Mouse (Mus musculus): ENCODE results near the gene Mak. TPM values are rescaled to one million over a fixed set of nuclear protein-coding genes. Genes with fewer than 3 reads are reported as not detected.
"Not testable (repeated sequence)": the region's sequence is repeated elsewhere in the genome, so short reads cannot be mapped to it uniquely, and the experiment has no call there.

Mak gene
- total and polyA plus RNA-seq, 3 experiments, result not detected

DNA sequence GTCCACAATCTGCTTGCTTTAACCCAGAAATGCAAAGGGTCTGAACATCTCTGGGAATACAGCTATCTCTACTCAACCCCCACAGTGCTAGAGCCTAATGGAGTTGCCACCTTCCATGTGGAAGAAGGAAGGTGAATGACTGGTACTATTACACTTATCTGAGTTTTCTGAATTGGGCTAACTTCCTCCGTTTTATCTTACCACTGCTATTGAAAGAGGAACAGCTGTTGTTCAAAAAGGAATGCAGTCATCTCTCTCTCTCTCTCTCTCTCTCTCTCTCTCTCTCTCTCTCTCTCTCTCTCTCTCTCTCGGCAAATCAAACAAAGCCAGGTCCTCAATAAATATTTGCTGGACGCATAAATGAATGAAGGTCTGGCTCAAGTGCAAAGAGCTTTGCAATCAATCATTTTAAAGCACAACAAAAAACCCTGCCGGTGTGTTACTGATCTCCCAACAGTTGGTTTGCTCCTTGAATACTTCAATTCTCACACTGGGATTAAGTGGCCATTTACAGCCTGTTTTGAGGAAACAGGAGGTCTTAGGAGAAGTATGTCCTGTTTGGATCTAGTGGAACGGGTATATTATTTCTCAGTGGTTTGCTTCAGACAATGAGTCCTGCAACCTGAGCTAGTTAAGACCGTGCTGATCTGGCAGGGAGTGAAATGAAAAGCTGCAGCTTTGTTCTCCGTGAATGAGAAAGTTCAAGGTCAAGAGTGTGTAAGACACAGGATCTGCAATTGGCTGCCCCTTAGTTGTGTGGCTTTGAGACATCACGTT, 84.8 kb downstream of the Mak start (continued):
- TF ChIP-seq TBP (IDR thresholded peaks at IDR 0.05; ENCODE audit: low read depth, low read length), result no peak
- no peak for TF ChIP-seq NELFE (IDR thresholded peaks at IDR 0.05; ENCODE audit: low read depth, low read length)
- TF ChIP-seq CTCF (IDR thresholded peaks at IDR 0.05 in 2 of 3, conservative IDR thresholded peaks at IDR 0.05 in 1 of 3; ENCODE audit: control insufficient read depth in 1 of 3, insufficient read depth in 1 of 3, low read depth in 2 of 3, low read length in 3 of 3, poor library complexity in 1 of 3, severe bottlenecking in 1 of 3), result no peak

DNA sequence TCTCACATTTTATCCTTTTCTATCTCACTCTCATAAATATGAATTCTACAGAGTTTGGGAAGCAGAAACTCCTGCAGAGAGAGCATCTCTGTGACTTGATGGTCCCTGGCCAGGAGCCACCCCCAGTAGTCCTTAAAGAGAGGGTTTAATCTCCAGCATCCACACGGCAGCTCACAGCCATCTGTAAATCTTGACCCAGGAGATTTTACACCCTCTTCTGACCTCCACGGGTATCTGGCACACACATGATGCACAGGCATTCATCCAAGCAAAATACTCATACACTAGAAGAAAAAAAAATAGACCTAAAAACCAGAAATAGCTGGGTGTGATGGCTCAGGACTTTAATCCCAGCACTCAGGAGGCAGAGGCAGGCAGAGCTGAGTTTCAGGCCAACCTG, 91.1 kb downstream of the Mak start:
- peaks cover 0 to 11% of the 10 kb centered on the region in 2 experiments; a peak in 2 of 4 replicates for H3K36me3 ChIP-seq (ENCODE audit: control insufficient read depth in 1 of 2, insufficient read depth in 2 of 2, low read length in 2 of 2)
- H3K4me3 ChIP-seq (ENCODE audit: control insufficient read depth in 1 of 2, insufficient read depth in 1 of 2, low read depth in 2 of 2, low read length in 2 of 2), result no peak overlapping the region
- no peaks in the 10 kb centered on the region for H3K9me3 ChIP-seq (replicated peaks; ENCODE audit: insufficient read depth, low read length)
- H3K27me3 ChIP-seq (ENCODE audit: control insufficient read depth in 1 of 2, insufficient read depth in 2 of 2, low read length in 2 of 2), result no peaks in the 10 kb centered on the region
- TF ChIP-seq EP300 (IDR thresholded peaks at IDR 0.05; ENCODE audit: low read depth in 1 of 2, low read length in 2 of 2) (peak in 1 of 2 experiments; percentile 59; a peak in 2 of 4 replicates), E2F4 (IDR thresholded peaks at IDR 0.05; ENCODE audit: borderline replicate concordance, low read depth, low read length) (no peak), ZNF384 (IDR thresholded peaks at IDR 0.05; ENCODE audit: low read depth, low read length) (peak; percentile 48), TCF12 (IDR thresholded peaks at IDR 0.05; ENCODE audit: low read depth, low read length) (peak; percentile 50; the same call in 1 of the 2 replicates), GATA1 (IDR thresholded peaks at IDR 0.05; ENCODE audit: low read depth, low read length) (peak; percentile 51; the same call in 1 of the 2 replicates), TAL1 (IDR thresholded peaks at IDR 0.05; ENCODE audit: low read length) (peak; percentile 54), RCOR1 (IDR thresholded peaks at IDR 0.05; ENCODE audit: low read depth, low read length) (peak; percentile 61; the same call in 1 of the 2 replicates), MAX (IDR thresholded peaks at IDR 0.05; ENCODE audit: low read length) (no peak)
- H3K4me1 ChIP-seq (ENCODE audit: control insufficient read depth in 1 of 2, insufficient read depth in 2 of 2, low read length in 2 of 2), result peaks cover 6 to 15% of the 10 kb centered on the region in 2 experiments
- no peak overlapping the region for H3K9ac ChIP-seq (ENCODE audit: control insufficient read depth, low read depth, low read length, poor library complexity, severe bottlenecking)
- no peaks in the 10 kb centered on the region for H3K79me2 ChIP-seq (ENCODE audit: control insufficient read depth, insufficient read depth, low read length, poor library complexity)
- peak; percentile 44 for DNase-seq (ENCODE audit: low read depth, low spot score)
- H3K27ac ChIP-seq (ENCODE audit: control insufficient read depth, low read depth, low read length), result no peak overlapping the region

DNA sequence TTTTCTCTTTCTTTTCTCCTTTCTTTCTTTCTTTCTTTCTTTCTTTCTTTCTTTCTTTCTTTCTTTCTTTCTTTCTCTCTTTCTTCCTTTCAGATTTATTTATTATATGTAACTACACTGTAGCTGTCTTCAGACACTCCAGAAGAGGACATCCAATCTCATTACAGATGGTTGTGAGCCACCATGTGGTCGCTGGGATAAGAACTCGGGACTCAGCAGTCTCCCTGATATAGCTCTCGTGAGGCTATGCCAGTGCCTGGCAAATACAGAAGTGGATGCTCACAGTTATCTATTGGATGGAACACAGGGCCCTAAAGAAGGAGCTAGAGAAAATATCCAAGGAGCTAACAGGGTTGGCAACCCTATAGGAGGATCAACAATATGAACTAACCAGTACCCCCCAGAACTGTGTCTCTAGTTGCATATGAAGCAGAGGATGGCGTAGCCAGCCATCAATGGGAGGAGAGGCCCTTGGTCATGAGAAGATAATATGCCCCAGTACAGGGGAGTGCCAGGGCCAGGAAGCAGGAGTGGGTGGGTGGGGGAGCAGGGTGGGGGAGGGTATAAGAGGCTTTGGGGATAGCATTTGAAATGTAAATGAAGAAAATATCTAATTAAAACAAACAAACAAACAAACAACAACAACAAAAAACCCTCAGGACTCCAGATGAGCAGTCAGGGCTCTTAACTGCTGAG, 91.8 kb downstream of the Mak start:
- not testable (repeated sequence) for H3K4me3 ChIP-seq (ENCODE audit: control insufficient read depth in 1 of 2, insufficient read depth in 1 of 2, low read depth in 2 of 2, low read length in 2 of 2); H3K9ac ChIP-seq (ENCODE audit: control insufficient read depth, low read depth, low read length, poor library complexity, severe bottlenecking); H3K9me3 ChIP-seq (replicated peaks; ENCODE audit: insufficient read depth, low read length); H3K27me3 ChIP-seq (ENCODE audit: control insufficient read depth in 1 of 2, insufficient read depth in 2 of 2, low read length in 2 of 2); H3K27ac ChIP-seq (ENCODE audit: control insufficient read depth, low read depth, low read length); H3K79me2 ChIP-seq (ENCODE audit: control insufficient read depth, insufficient read depth, low read length, poor library complexity)
- TF ChIP-seq RAD21 (IDR thresholded peaks at IDR 0.05; ENCODE audit: low read depth, low read length), result peak; percentile 16
- peak; percentile 45; the same call in 1 of the 2 replicates for TF ChIP-seq TAL1 (IDR thresholded peaks at IDR 0.05; ENCODE audit: low read length)
- TF ChIP-seq SMC3 (IDR thresholded peaks at IDR 0.05; ENCODE audit: low read depth, low read length), result peak; percentile 19; the same call in 1 of the 2 replicates
- TF ChIP-seq EP300 (IDR thresholded peaks at IDR 0.05; ENCODE audit: low read depth in 1 of 2, low read length in 2 of 2), result 0 out of 4 replicates have a peak, but pooled peaks of 1 of the 2 experiments have one; percentile 13
- peaks cover 6 to 15% of the 10 kb centered on the region in 2 experiments for H3K4me1 ChIP-seq (ENCODE audit: control insufficient read depth in 1 of 2, insufficient read depth in 2 of 2, low read length in 2 of 2)
- peak; percentile 57 for DNase-seq (ENCODE audit: low read depth, low spot score)
- peaks cover 0 to 11% of the 10 kb centered on the region in 2 experiments; a peak in 2 of 4 replicates for H3K36me3 ChIP-seq (ENCODE audit: control insufficient read depth in 1 of 2, insufficient read depth in 2 of 2, low read length in 2 of 2)

Data from MEL (cell line).